Mouse (Mus musculus) limb, embryonic 11.5 days (tissue): ENCODE measurements around the gene Aifm2. TPM values are rescaled to one million over a fixed set of nuclear protein-coding genes. Genes with fewer than 3 reads are reported as not detected.

Source experiments
- ATAC-seq: fragments of 200-750 bp; cut with Nextera tagmentation; 2 replicates; pipeline ENCODE4 v1.8.0; 2017; ENCODE audit warnings: low read depth; ENCODE audit not compliant: insufficient number of reproducible peaks, low FRiP score, low TSS enrichment
- DNase-seq: peaks from one replicate; pipeline ENCODE4 v3.0.0-alpha.2; 2015; ENCODE audit warnings: low spot score
- H3K27ac ChIP-seq: fragments of 300-500 bp; sonication (generic); replicated peaks from 2 replicates; pipeline ENCODE4 v1.5.1; 2014; ENCODE audit warnings: low read depth, mild to moderate bottlenecking, low read length
- H3K27me3 ChIP-seq: fragments of 300-500 bp; sonication (generic); 2 replicates; pipeline ENCODE4 v1.6.1; 2014; ENCODE audit warnings: mild to moderate bottlenecking, low read length, mixed read lengths; ENCODE audit not compliant: control insufficient read depth, insufficient read depth
- H3K36me3 ChIP-seq: fragments of 300-500 bp; sonication (generic); 2 replicates; pipeline ENCODE4 v1.6.1; 2014; ENCODE audit warnings: mild to moderate bottlenecking, low read length, moderate library complexity, mixed read lengths; ENCODE audit not compliant: control insufficient read depth, insufficient read depth
- H3K4me1 ChIP-seq: fragments of 300-500 bp; sonication (generic); 2 replicates; pipeline ENCODE4 v1.6.1; 2014; ENCODE audit warnings: low read length, mixed read lengths; ENCODE audit not compliant: control insufficient read depth, insufficient read depth
- H3K4me2 ChIP-seq: fragments of 300-500 bp; sonication (generic); 2 replicates; pipeline ENCODE4 v1.6.1; 2014; ENCODE audit warnings: low read depth, mild to moderate bottlenecking, moderate library complexity; ENCODE audit not compliant: severe bottlenecking
- H3K4me3 ChIP-seq: fragments of 300-500 bp; sonication (generic); 2 replicates; pipeline ENCODE4 v1.5.1; 2014; ENCODE audit warnings: low read depth, low read length
- H3K9ac ChIP-seq: fragments of 300-500 bp; sonication (generic); 2 replicates; pipeline ENCODE4 v1.6.1; 2014; ENCODE audit warnings: mild to moderate bottlenecking, low read length
- H3K9me3 ChIP-seq: fragments of 300-500 bp; sonication (generic); 2 replicates; pipeline ENCODE4 v1.6.1; 2016; ENCODE audit warnings: low read length; ENCODE audit not compliant: control insufficient read depth
- WGBS: fragments of 180-500 bp; shearing (Covaris S2); extraction: QIAGEN DNeasy Blood & Tissue Kit; methylation state at CpG from one replicate; pipeline ENCODE4 v1.1.7; 2014; 5-methylcytosine and 5-hydroxymethylcytosine counted together
- polyA plus RNA-seq: library from polyadenylated mRNA; unstranded; fragments of >200 nt; fragmentation: Nextera tagmentation; extraction: Ambion mirVana; gene quantifications from 2 replicates; pipeline ENCODE4 v1.2.1, GENCODE M21; 2014

Gene Aifm2
- 8.2 TPM in 2 replicates for polyA plus RNA-seq

- no peak within 1 kb of the TSS for H3K27ac ChIP-seq
- peak; percentile 79; the same call in 1 of the 2 replicates for ATAC-seq
- WGBS: 13% methylated on average over 34 of the region's 36 CpGs
These were observed at the start of gene Aifm2 for GRCm38 (mm10) chr10:61714771-61715461. Aifm2 (plus strand) TSS chr10:61715263.

DNA sequence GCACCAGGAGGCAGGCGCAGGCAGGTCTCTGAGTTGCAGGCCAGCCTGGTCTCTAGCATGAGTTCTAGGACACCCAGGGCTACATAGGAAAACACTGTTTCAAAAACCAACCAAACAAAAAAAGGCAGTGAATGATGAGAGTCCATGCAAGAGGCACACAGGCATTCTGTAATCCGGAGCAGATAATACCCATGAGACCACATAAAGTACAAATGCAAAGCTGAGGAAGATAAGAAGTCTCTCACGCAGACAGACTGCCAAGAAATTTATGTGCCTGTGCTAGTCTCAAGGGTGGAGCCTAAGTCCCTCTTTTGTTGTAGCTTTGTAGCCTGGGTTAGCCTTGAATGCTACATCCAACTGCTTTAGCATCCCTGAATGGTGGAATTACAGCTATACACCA, 49.4 kb upstream of the Aifm2 start:
- H3K36me3 ChIP-seq: peaks cover 26% of the 10 kb centered on the region
- no peaks in the 10 kb centered on the region for H3K4me1 ChIP-seq
- DNase-seq (no peak), ATAC-seq (no peak)
- H3K4me2 ChIP-seq: no peak overlapping the region
- no peak overlapping the region for H3K27ac ChIP-seq
- H3K9me3 ChIP-seq: no peaks in the 10 kb centered on the region
- H3K9ac ChIP-seq: no peak overlapping the region
- no peaks in the 10 kb centered on the region for H3K27me3 ChIP-seq
- 98% methylated on average over 3 of the region's 3 CpGs for WGBS
- H3K4me3 ChIP-seq: no peak overlapping the region

More at GRCm38 (mm10) chr10:61714771-61715461, at the start of gene Aifm2:
- H3K4me1 ChIP-seq: peaks cover 5% of the 10 kb centered on the region; the same call in 1 of the 2 replicates
- no peaks in the 10 kb centered on the region for H3K36me3 ChIP-seq
- no peaks in the 10 kb centered on the region for H3K27me3 ChIP-seq
- peak within 1 kb of the TSS; percentile 61 for H3K4me3 ChIP-seq
- H3K9ac ChIP-seq: peak within 1 kb of the TSS; percentile 17; the same call in 1 of the 2 replicates
- no peaks in the 10 kb centered on the region for H3K9me3 ChIP-seq
- H3K4me2 ChIP-seq: peak within 1 kb of the TSS; percentile 79
- peak; percentile 77 for DNase-seq

GRCm38 (mm10) chr10:61669289-61669688, 45.8 kb upstream of the Aifm2 start:
- H3K9me3 ChIP-seq: no peaks in the 10 kb centered on the region
- H3K36me3 ChIP-seq: peaks cover 23% of the 10 kb centered on the region
- 89% methylated on average over 7 of the region's 7 CpGs for WGBS
- H3K27me3 ChIP-seq: no peaks in the 10 kb centered on the region
- no peak overlapping the region for H3K4me3 ChIP-seq
- ATAC-seq (no peak), DNase-seq (no peak)
- H3K4me1 ChIP-seq: no peaks in the 10 kb centered on the region
- no peak overlapping the region for H3K9ac ChIP-seq
- H3K4me2 ChIP-seq: no peak overlapping the region
- H3K27ac ChIP-seq: no peak overlapping the region

DNA sequence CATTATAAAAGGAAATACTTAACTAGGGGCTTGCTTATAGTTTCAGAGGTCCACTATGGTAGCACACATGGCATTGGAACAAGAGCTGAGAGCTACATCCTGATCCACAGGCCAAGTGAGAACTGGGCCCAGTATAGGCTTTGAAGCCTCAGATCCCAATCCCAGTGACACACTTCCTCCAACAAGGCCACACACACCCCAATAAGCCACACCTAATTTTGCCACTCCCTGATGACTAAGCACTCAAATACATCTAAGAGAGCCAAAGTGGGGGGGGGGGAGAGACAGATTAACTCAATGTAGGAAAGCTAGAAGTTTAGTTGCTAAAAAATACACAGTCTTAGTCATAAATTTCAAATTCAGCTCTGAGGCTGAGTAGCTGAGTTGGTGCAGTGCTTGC, 45.2 kb upstream of the Aifm2 start:
- no peak overlapping the region for H3K9ac ChIP-seq
- DNase-seq: no peak
- H3K27me3 ChIP-seq: no peaks in the 10 kb centered on the region
- no peak for ATAC-seq
- H3K36me3 ChIP-seq: peaks cover 23% of the 10 kb centered on the region
- H3K4me3 ChIP-seq: no peak overlapping the region
- H3K4me2 ChIP-seq: no peak overlapping the region
- H3K9me3 ChIP-seq: no peaks in the 10 kb centered on the region
- no peak overlapping the region for H3K27ac ChIP-seq
- H3K4me1 ChIP-seq: no peaks in the 10 kb centered on the region

- no peak overlapping the region for H3K4me3 ChIP-seq
- no peak for DNase-seq
- WGBS: 97% methylated on average over 3 of the region's 3 CpGs
- H3K27me3 ChIP-seq: no peaks in the 10 kb centered on the region
- peaks cover 23% of the 10 kb centered on the region for H3K36me3 ChIP-seq
- no peak for ATAC-seq
- no peaks in the 10 kb centered on the region for H3K4me1 ChIP-seq
- no peak overlapping the region for H3K9ac ChIP-seq
- no peaks in the 10 kb centered on the region for H3K9me3 ChIP-seq
- H3K4me2 ChIP-seq: no peak overlapping the region
- H3K27ac ChIP-seq: no peak overlapping the region
These were observed 44.3 kb upstream of the Aifm2 start for GRCm38 (mm10) chr10:61670758-61671157.

DNA sequence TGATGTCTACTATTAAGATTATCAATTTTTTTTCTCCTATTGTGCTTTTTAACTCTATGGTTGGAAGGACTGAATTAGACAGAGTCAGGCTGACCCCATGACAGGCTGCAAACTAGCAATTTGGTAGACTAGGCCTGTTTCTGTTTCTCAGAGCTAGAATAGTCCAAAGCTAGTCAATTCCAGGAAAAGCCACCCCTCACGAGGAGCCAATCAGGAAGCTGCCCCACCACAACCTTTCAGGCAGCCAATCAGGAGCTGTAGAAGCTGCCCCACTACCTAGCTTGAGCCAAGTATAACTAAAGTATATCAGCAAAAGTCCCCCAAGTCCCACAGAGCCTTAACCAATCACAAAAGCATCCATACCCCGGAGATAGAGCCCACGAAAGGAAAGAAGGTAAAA, 39.1 kb upstream of the Aifm2 start:
- 85% methylated on average over 3 of the region's 3 CpGs for WGBS
- Histone ChIP-seq H3K36me3 (peaks cover 9% of the 10 kb centered on the region; the same call in 1 of the 2 replicates), H3K27ac (no peak overlapping the region), H3K4me1 (no peaks in the 10 kb centered on the region), H3K27me3 (no peaks in the 10 kb centered on the region), H3K4me3 (no peak overlapping the region), H3K9me3 (no peaks in the 10 kb centered on the region), H3K9ac (no peak overlapping the region), H3K4me2 (no peak overlapping the region)
- ATAC-seq: no peak
- DNase-seq: no peak

GRCm38 (mm10) chr10:61679545-61679944, 35.5 kb upstream of the Aifm2 start:
- Histone ChIP-seq H3K9me3 (no peaks in the 10 kb centered on the region), H3K4me3 (peak overlapping the region; percentile 80), H3K4me1 (peaks cover 4% of the 10 kb centered on the region), H3K36me3 (peaks cover 2% of the 10 kb centered on the region; the same call in 1 of the 2 replicates), H3K9ac (peak overlapping the region; percentile 56), H3K4me2 (peak overlapping the region; percentile 68), H3K27me3 (no peaks in the 10 kb centered on the region), H3K27ac (no peak overlapping the region)
- ATAC-seq (no peak), DNase-seq (no peak)
- WGBS: 35% methylated on average over 9 of the region's 9 CpGs

DNA sequence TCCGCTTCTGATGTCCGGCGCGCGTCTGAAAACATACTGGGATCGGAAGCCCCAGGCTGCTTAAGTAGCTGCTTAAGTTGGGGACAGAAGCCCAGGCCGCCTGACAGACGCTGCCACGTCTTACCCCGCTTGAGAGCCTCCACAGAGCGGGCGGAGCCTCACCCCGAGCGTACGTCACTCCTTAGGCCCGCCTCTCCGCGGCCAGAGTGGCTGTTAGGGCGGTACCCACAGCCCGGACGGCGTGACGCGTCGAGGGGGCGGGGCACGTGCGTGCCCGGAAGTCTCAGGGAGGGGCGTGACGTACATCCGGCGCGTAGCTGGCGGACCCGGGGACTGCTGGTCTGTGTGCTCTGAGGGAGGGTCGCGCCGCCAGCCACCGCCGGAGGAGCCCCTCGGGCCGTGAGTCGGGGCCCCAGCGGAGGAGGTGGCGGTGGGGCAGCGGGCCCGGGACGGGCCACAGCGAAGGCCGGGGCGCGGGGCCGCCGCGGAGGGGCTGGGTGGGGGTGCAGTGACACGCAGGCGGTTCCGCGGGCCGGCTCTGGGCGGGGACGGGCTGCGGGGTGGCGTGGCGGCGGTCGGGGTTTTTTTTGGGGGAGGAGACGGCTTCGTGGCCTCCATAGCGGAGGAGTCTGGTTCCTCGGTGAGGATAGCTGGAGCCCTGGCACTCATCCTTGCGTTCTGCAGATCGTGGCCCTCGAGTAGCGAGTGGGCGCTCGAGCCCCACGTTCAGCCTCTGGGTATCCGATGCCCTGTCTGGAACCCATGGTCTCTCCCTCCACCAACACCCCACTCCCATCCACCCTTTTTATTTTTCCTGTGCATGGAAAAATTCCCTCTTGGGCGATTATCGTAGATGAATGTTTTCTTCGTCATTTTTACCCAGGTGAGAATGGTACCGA, 34.8 kb upstream of the Aifm2 start, which contains the start of gene Sar1a:
Sar1a (plus strand) TSS at position 285 of the 899 bp plus-strand sequence.
- Histone ChIP-seq H3K4me3 (peak within 1 kb of the TSS; percentile 80), H3K9ac (peak within 1 kb of the TSS; percentile 84), H3K4me2 (peak within 1 kb of the TSS; percentile 68), H3K4me1 (peaks cover 4% of the 10 kb centered on the region), H3K36me3 (peaks cover 2% of the 10 kb centered on the region; the same call in 1 of the 2 replicates), H3K27ac (0 out of 2 replicates have a peak within 1 kb of the TSS, but pooled peaks have one; percentile 24), H3K27me3 (no peaks in the 10 kb centered on the region), H3K9me3 (no peaks in the 10 kb centered on the region)
- WGBS: under 1% methylated on average over 82 of the region's 84 CpGs
- DNase-seq: peak; percentile 99
- peak; percentile 100 for ATAC-seq
